Mouse (Mus musculus) kidney, adult 11 months (tissue): ENCODE results near the gene Spred3.
"Not testable (repeated sequence)": the region's sequence is repeated elsewhere in the genome, so short reads cannot be mapped to it uniquely, and the experiment has no call there.

Source experiments
- DNase-seq: peaks from one replicate; pipeline ENCODE4 v3.0.0; 2022

Spred3 gene

GRCm38 (mm10) chr7:29170066-29170754 lies at the start of gene Spred3, which contains the start of gene Ggn:
Gene Spred3 (minus strand): TSS chr7:29170411.
Gene Ggn (plus strand): TSS chr7:29170210.
- DNase-seq = peak; percentile 88

DNA sequence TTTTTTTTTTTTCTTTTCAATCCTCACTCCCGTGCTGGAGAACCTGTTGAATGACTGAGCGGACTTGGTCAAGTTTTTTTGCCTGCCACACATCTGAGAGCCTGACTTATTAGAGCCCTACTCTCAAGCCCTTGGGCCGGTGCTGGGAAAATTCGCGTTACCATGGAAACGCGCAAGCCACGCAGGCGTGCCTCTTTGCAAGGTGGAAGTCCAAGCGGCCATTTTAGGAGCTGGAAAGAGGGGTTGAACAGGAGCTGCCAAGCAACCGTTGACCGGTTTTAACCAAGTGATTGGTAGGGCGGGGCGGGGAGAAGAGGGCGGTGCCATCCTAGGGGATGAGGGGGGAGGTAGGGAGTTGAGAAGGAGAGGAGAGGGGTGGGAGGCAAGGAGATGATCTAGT lies 44.6 kb upstream of the Spred3 start:
- no peak for DNase-seq

DNA sequence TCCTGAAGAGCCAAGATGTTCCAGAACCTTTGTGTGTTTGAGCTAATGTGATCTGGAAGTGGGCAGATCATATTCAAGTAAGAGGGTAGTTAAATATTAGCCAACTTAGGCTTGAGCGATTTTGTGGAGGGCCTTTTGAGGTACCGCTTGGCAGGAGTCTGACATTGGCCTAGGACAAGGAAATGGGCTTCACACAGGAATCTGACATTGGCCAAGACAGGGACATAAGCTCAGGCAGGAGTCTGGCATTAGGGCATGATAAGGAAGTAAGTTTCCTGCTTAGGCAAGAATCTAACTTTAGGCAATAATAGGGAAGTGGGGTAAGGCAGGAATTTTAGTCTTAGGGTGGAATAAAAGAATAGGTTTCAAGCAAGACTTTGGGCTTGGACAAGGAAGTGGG lies 44.0 kb upstream of the Spred3 start:
- DNase-seq = no peak

DNA sequence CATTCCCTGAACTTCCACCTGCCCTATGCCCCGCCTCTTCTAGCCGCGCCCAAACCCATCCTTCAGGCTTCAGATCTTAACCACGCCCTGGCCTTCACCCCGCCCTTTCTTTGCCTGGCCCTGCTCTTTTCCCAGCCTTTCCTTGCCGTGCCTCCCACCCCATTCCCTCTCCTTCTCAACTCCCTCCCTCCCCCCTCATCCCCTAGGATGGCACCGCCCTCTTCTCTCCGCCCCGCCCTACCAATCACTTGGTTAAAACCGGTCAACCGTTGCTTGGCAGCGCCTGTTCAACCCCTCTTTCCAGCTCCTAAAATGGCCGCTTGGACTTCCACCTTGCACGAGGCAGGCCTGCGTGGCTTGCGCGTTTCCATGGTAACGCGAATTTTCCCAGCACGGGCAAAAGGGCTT lies 43.5 kb upstream of the Spred3 start, which contains the start of gene Catsperg1:
TSS of gene Catsperg1 (minus strand) at position 361 of the 408 bp plus-strand sequence.
- DNase-seq = peak; percentile 21

DNA sequence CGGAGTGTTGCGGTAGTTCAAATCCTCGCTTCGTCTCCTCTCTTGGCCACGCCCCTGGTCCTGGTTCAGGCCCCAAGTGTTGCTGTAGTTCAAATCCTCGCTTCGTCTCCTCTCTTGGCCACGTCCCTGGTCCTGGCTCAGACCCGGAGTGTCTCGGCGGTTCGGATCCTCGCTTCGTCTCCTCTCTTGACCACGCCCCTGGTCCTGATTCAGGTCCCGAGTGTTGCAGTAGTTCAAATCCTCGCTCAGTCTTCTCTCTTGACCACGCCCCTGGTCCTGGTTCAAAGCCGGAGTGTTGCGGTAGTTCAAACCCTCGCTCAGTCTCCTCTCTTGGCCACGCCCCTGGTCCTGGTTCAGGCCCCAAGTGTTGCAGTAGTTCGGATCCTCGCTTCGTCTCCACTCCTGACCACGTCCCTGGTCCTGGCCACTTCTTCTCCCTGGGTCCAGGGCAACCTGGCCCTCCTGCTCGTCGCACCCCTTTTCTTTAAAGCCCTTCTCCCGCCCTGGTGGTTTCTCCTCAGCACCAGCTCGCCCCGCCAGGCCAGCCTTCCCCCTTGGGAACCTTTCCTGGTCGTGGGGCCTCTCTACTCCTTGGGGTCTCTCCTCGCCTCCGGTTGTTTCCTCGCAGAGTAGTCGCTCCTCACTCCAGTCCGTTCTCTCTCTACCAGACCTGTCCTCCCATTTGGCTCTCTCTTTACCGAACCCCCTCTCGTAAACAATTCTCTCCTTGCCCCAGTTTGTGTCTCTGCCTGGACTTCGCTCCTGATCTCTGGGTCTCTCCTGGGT lies 42.8 kb upstream of the Spred3 start:
- DNase-seq = not testable (repeated sequence)

DNA sequence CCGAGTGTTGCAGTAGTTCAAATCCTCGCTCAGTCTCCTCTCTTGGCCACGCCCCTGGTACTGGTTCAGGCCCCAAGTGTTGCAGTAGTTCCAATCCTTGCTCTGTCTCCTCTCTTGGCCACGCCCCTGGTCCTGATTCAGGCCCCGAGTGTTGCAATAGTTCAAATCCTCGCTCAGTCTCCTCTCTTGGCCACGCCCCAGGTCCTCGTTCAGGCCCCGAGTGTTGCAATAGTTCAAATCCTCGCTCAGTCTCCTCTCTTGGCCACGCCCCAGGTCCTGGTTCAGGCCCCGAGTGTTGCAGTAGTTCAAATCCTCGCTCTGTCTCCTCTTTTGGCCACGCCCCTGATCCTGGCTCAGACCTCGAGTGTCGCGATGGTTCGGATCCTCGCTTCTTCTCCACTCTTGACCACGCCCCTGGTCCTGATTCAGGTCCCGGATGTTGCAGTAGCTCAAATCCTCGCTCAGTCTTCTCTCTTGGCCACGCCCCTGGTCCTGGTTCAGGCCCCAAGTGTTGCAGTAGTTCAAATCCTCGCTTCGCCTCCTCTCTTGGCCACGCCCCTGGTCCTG lies 42.1 kb upstream of the Spred3 start:
- DNase-seq = no peak

- DNase-seq = peak; percentile 89
Observed at GRCm38 (mm10) chr7:29211415-29212198, 41.4 kb upstream of the Spred3 start.

- not testable (repeated sequence) for DNase-seq
Observed at GRCm38 (mm10) chr7:29211013-29211412, 40.8 kb upstream of the Spred3 start.

- DNase-seq = no peak
Observed at GRCm38 (mm10) chr7:29202577-29202976, 32.4 kb upstream of the Spred3 start.

DNA sequence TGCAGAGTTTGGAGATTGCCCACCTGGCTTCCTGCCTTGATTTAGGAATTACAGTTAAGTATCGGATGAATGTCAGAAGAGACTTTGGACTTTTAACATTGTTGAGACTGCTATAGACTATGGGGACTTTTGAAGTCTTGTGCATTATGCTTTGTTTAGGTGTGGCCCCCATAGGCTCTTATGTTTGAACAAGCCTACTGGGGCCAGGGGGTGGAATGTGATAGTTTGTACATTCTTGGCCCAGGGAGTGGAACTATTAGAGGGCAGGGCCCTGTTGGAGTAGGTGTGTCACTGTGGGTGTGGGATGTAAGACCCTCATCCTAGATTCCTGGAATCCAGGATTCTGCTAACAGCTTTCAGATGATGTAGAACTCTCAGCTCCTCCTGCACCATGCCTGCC lies 24.0 kb upstream of the Spred3 start:
- DNase-seq = not testable (repeated sequence)

DNA sequence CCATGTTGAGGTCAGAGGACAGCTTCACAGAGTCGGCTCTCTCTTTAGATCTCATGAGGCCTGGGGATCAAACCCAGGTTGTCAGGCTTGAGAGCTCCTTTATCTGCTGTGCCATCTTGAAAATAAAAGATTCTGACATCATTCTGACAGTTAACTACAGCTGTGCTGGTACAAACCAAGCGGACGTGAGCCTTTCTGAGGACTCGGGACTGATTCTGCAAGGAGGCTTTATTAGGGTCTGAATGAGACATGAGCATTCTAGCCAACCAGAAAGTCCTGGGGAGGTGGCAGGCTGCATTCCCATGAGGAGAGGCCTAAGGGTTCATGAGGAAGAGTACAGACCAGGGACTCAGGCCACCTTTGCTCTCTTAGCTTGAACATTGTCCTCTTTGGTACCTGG lies 11.1 kb upstream of the Spred3 start:
- not testable (repeated sequence) for DNase-seq

- DNase-seq = no peak
Observed at GRCm38 (mm10) chr7:29180854-29181236, 10.6 kb upstream of the Spred3 start.

DNA sequence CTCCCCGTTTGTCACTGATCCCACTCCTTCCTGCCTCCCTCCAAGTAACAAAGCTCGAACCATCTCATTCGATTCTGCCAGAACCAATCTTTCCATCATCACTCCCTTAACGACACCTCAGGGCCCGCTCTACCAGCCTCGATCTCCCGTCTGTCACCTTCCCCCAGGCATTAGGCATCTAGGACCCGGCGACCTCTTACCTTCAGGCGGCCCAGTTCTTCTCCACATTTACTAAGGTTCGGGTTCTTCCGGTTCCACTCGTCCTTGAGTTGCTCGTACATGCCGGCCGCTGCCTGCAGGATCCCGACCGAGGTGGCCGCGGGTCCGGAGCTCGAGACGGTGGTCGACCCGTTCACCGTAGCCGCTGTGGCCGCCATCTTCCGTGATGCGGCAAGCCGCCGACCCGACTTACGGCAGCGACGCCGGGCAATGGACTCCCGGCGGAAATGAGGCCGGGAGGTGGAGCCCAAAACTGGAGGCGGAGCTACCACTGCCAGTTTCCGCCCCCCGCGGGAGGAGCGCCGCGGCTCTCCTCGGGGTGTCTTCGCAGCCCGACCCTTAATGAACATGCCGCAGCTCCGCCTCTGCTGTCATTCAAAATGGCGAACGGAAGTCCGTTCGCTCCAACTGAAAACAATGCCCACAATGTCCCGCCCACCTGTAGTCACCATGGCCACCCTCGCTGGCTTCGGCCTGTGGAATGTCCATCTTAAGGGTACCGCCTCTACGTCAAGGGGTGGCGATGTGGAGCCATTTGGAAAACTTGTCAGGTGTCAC lies 10.1 kb upstream of the Spred3 start, which contains the start of gene Psmd8:
TSS of gene Psmd8 (minus strand) at position 625 of the 777 bp plus-strand sequence.
- DNase-seq = peak; percentile 99

- DNase-seq = no peak
Observed at GRCm38 (mm10) chr7:29179323-29179722, 9.1 kb upstream of the Spred3 start.

DNA sequence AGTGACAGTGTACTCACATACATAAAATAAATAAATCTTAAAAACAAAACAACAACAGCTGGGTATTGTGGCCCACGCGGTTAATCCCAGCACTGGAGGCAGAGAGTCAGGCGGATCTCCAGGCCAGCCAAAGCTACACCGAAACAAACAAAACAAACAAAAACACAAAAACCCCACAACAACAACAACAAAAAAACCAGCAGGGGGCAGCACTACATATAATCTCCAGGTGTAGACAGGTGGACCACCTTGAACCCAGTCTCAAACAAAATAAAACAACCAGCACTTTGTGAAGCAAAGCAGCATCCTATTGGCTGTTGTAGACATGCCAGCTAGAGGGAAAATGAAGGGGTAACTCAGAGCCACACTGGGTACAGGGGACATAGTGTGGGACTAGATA lies 7.9 kb upstream of the Spred3 start:
- DNase-seq = no peak

- no peak for DNase-seq
Observed at GRCm38 (mm10) chr7:29172390-29173016, 2.3 kb upstream of the Spred3 start.

GRCm38 (mm10) chr7:29171562-29172097 lies 1.4 kb upstream of the Spred3 start:
- DNase-seq = no peak

- no peak for DNase-seq
Observed at GRCm38 (mm10) chr7:29170755-29171561, 747 bp upstream of the Spred3 start.

DNA sequence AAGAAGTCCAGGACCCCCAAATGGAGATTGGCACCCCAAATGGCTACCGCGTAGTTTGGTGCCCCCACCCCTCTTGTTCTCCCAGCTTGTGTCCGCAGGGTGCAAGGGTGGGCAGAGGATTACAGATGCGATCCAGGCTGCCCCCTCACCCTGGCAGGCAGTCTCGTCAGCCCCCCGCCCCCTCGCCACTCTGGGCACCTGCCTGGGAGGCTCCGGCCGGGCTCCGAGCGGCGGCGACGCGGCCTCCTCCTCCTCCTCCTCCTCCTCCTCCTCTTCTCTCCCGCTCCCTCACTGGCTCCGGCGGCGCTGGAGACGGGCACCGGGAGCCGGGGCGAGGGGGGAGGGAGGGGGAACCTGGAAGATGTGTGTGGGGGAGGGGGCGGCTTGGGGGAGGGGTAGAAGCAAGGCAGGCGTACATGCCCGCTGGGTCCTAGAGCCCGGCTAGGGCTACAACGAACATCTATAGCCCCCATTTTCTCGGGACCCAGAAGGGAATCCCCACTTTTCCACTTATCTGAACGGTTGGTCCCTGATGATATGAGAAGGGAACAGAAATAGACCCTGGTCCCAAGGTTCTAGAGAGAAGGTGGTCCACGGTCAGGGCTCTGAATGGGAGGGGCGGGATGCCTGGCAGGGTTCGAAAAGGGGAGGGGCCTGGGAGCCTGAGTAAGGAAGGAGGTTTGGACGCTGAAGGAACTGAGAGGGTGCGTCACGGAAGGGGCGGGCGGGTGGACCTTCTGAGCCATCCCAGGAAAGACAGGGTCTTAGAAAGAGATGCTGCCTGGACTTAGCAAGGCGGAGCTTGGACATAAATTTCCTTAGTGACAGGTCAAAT lies 763 bp downstream of the Spred3 start:
- DNase-seq = peak; percentile 74
